Mouse (Mus musculus): ENCODE results near the gene Plekhg5.
A peak's percentile ranks its signal among the peaks of the same experiment; 100 is the strongest.

DNA sequence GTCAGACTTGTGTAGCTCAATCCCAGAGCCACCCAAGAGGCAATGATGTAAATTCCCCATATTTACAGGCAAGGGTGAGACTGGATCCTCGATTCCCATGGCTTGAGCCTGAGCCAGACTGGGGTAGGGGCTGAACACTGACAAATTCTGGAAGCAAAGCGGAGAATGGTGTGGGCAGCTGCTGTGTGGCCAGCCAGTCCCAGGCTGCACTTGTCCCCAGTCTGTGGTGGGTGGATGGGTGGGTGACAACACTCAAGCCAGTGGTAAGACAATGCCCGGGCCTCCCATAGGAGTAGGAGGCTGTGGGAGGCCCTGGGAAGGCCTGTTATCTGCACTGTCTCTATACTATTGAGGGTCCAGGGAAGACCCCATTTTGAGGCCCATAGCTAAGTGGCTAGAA, 3.1 kb upstream of the Plekhg5 start:
- TF ChIP-seq MAX (IDR thresholded peaks at IDR 0.05; ENCODE audit: low read depth) (no peak), MYOG (IDR thresholded peaks at IDR 0.05; ENCODE audit: control insufficient read depth in 1 of 3, insufficient read depth in 1 of 3, insufficient read length in 2 of 3, low read depth in 2 of 3) (peak in 2 of 3 experiments; percentile 93 to 95), POLR2A (IDR thresholded peaks at IDR 0.05; ENCODE audit: insufficient read length, low read depth) (no peak)
